Comparison of ENCODE assay signal across 9 mouse cellular contexts in the genomic region with DNA sequence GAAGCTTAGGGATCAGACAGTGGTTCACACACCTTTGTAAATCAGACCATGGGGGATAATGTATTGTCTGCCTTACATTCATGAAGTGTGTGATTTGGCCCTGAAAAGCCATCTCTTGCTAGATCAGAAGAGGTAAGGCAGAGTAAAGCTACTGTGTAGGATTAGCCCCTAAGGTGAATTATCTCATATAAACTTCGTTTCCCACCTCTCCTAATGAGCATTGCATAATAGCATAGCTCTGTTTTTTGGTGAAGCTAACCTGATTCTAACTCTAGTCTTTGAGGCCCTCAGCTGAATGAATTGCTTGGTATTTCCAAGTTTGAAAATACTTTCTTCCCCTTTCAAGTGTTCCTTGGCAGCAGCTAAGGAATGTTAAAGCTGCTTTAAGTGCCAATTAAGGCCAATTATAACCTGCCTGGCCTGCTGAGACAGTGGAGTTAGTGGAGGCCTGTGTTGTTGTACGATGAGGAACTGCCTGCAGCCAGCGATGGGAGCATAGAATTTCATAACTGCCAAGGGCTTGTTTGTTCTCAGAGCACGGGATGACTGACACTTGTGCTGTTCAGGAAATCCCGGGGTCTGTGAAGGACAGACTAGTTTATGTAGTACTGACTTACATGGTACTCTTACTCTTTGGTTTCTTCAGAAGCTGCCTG. TPM values are rescaled to one million over a fixed set of nuclear protein-coding genes. Genes with fewer than 3 reads are reported as not detected.
DNase-seq lines count a peak whose midpoint lies in the region; ATAC-seq lines count a peak whose summit lies in the region.
"Had no signal": no experiment of that assay in that cellular context is flagged by ENCODE, and none has a peak within 500 bp of the region (broad histone marks: within the 10 kb centered on the region; RNA-seq: fewer than 3 reads in every experiment).

No protein-coding gene starts in this region.

- no peaks in the 10 kb centered on the region for H3K36me3 ChIP-seq in embryonic facial prominence, embryonic 10.5 days (replicated peaks)
- H3K36me3 ChIP-seq in limb, embryonic 11.5 days (ENCODE audit: control insufficient read depth, insufficient read depth, low read length): no peaks in the 10 kb centered on the region
- no peaks in the 10 kb centered on the region for H3K36me3 ChIP-seq in midbrain, embryonic 14.5 days (ENCODE audit: control insufficient read depth, insufficient read depth, low read length)

- H3K4me3 ChIP-seq in embryonic facial prominence, embryonic 10.5 days: no peak overlapping the region
- no peak overlapping the region for H3K4me3 ChIP-seq in limb, embryonic 11.5 days (ENCODE audit: low read depth, low read length)
- no peak overlapping the region for H3K4me3 ChIP-seq in midbrain, embryonic 14.5 days (replicated peaks; ENCODE audit: low read depth, low read length)

- peak; percentile 48 for ATAC-seq in limb, embryonic 11.5 days (ENCODE audit: insufficient number of reproducible peaks, low FRiP score, low TSS enrichment, low read depth)
- no peak for ATAC-seq in midbrain, embryonic 14.5 days (ENCODE audit: low FRiP score, low TSS enrichment)

- no peak overlapping the region for H3K9ac ChIP-seq in limb, embryonic 11.5 days (ENCODE audit: low read length)
- H3K9ac ChIP-seq in midbrain, embryonic 14.5 days (replicated peaks; ENCODE audit: low read length): no peak overlapping the region
- H3K9ac ChIP-seq: liver, embryonic 14.5 days had no signal

- peak; percentile 23 for DNase-seq in kidney, adult 11 months
- no peak for DNase-seq in kidney, adult 9 months
- peak; percentile 50 for DNase-seq in embryonic facial prominence, embryonic 10.5 days (ENCODE audit: low spot score)
- peak; percentile 49 for DNase-seq in limb, embryonic 11.5 days (ENCODE audit: low spot score)
- DNase-seq in midbrain, embryonic 14.5 days: peak; percentile 13
- no peak for DNase-seq in cerebellum, adult 8-10 months
- DNase-seq in right cerebral cortex, postnatal 36 days (ENCODE audit: low spot score in 2 of 2): no peak
- no peak for DNase-seq in layer of hippocampus, postnatal 14 days (ENCODE audit: low spot score in 2 of 2)

- 20% methylated on average over 5 of the region's 5 CpGs for WGBS in embryonic facial prominence, embryonic 10.5 days
- WGBS in limb, embryonic 11.5 days: 20% methylated on average over 5 of the region's 5 CpGs
- 14% methylated on average over 5 of the region's 5 CpGs for WGBS in midbrain, embryonic 14.5 days

- peaks cover 48% of the 10 kb centered on the region for H3K4me1 ChIP-seq in embryonic facial prominence, embryonic 10.5 days
- H3K4me1 ChIP-seq in limb, embryonic 11.5 days (ENCODE audit: control insufficient read depth, insufficient read depth, low read length): peaks cover 3% of the 10 kb centered on the region; the same call in 1 of the 2 replicates
- H3K4me1 ChIP-seq in midbrain, embryonic 14.5 days (ENCODE audit: control insufficient read depth, insufficient read depth, low read length): peaks cover 18% of the 10 kb centered on the region

- H3K9me3 ChIP-seq in embryonic facial prominence, embryonic 10.5 days: no peaks in the 10 kb centered on the region
- no peaks in the 10 kb centered on the region for H3K9me3 ChIP-seq in limb, embryonic 11.5 days (ENCODE audit: control insufficient read depth, low read length)
- no peaks in the 10 kb centered on the region for H3K9me3 ChIP-seq in midbrain, embryonic 14.5 days (ENCODE audit: control insufficient read depth, low read length)

- H3K27ac ChIP-seq in embryonic facial prominence, embryonic 10.5 days (replicated peaks): peak overlapping the region; percentile 40; the same call in 1 of the 2 replicates
- peak overlapping the region; percentile 26; the same call in 1 of the 2 replicates for H3K27ac ChIP-seq in limb, embryonic 11.5 days (replicated peaks; ENCODE audit: low read depth, low read length)
- H3K27ac ChIP-seq in midbrain, embryonic 14.5 days (replicated peaks; ENCODE audit: low read depth, low read length): no peak overlapping the region
- H3K27ac ChIP-seq: liver, embryonic 14.5 days had no signal

- no peaks in the 10 kb centered on the region for H3K27me3 ChIP-seq in embryonic facial prominence, embryonic 10.5 days (replicated peaks; ENCODE audit: low read depth, poor library complexity, severe bottlenecking)
- no peaks in the 10 kb centered on the region for H3K27me3 ChIP-seq in limb, embryonic 11.5 days (ENCODE audit: control insufficient read depth, insufficient read depth, low read length)
- no peaks in the 10 kb centered on the region for H3K27me3 ChIP-seq in midbrain, embryonic 14.5 days (ENCODE audit: control insufficient read depth, insufficient read depth, low read length)

- H3K4me2 ChIP-seq in limb, embryonic 11.5 days (ENCODE audit: low read depth, severe bottlenecking): no peak overlapping the region
- no peak overlapping the region for H3K4me2 ChIP-seq in midbrain, embryonic 14.5 days (ENCODE audit: low read length)

RNA-seq across cellular contexts. Expression of gene Psmd6, which starts 56.2 kb away (rescaled TPM):
- 285 TPM in 2 replicates for polyA plus RNA-seq in embryonic facial prominence, embryonic 10.5 days (2016; fragmentation: Nextera tagmentation; extraction: Ambion mirVana)
- 290 and 298 TPM in 2 replicates for polyA plus RNA-seq in limb, embryonic 11.5 days (2014; fragmentation: Nextera tagmentation; extraction: Ambion mirVana)
- polyA plus RNA-seq in midbrain, embryonic 14.5 days (2014; fragmentation: Nextera tagmentation; extraction: Ambion mirVana): 240 and 278 TPM in 2 replicates
- 100 to 1,000 TPM; 130 to 132 TPM for total RNA-seq in layer of hippocampus, postnatal 14 days (2021)

Comparison
In these comparisons a context has a peak if more than half of its experiments do, and no peak if none do; other contexts are left out.
1. DNase-seq: peak in kidney, adult 11 months (single experiment), embryonic facial prominence, embryonic 10.5 days (single experiment), limb, embryonic 11.5 days (single experiment) and midbrain, embryonic 14.5 days (single experiment); none in kidney, adult 9 months (single experiment), cerebellum, adult 8-10 months (single experiment), right cerebral cortex, postnatal 36 days (0 of 2) and layer of hippocampus, postnatal 14 days (0 of 2).